Mouse (Mus musculus): Measurements from ENCODE around the gene Stoml3. TPM values are rescaled to one million over a fixed set of nuclear protein-coding genes. Genes with fewer than 3 reads are reported as not detected.
A peak's percentile ranks its signal among the peaks of the same experiment; 100 is the strongest.

Gene Stoml3
- total RNA-seq, 2 experiments from 2014 or later = 0.47 TPM; not detected in 1

- peak in 1 of 2 experiments; percentile 49 for DNase-seq (ENCODE audit: extremely low spot score in 1 of 2, low spot score in 1 of 2)
Observed at GRCm38 (mm10) chr3:53475889-53476288, 12.6 kb upstream of the Stoml3 start.

DNA sequence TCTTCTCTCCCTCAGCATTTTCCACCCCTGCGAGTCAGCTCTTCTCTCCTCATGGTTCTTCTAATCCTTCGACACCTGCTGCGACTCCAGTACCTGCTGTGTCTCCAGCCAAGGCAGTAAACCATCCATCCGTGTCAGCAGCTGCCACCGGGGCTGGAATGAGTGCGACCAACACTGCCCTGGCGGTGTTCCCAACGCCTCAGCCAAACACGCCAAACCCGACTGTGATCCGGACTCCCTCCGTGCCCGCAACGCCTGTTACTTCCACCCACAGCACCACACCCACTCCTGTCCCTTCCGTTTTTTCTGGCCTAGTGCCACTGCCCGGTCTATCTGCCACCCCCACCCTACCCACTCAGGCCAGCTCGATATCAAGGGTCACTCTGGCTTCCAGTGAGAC lies 11.0 kb upstream of the Stoml3 start:
- no peak for DNase-seq (ENCODE audit: extremely low spot score in 1 of 2, low spot score in 1 of 2)

DNA sequence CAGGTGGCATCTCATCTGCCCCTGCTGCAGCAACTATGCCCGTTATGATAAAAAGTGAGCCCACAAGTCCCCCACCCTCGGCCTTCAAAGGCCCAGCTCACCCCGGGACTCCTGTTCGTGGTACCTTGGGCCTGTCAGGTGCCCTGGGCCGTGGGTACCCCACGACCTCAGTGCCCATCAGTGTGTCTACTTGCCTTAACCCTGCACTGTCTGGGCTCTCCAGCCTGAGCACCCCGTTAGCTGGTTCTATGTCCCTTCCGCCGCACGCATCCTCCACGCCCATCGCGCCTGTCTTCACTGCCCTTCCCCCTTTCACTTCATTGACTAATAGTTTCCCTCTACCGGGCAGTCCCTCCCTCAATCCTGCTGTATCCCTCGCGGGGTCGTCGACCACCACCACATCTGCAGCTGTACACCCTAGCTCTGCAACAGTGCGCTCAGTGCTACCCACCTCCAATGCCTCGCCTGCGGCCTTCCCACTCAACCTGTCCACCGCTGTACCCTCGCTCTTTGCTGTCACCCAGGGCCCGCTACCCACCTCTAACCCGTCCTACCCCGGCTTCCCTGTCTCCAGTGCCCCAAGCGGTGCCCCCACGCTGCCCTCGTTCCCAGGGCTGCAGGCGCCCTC lies 9.9 kb upstream of the Stoml3 start:
- no peak for DNase-seq (ENCODE audit: extremely low spot score in 1 of 2, low spot score in 1 of 2)

DNA sequence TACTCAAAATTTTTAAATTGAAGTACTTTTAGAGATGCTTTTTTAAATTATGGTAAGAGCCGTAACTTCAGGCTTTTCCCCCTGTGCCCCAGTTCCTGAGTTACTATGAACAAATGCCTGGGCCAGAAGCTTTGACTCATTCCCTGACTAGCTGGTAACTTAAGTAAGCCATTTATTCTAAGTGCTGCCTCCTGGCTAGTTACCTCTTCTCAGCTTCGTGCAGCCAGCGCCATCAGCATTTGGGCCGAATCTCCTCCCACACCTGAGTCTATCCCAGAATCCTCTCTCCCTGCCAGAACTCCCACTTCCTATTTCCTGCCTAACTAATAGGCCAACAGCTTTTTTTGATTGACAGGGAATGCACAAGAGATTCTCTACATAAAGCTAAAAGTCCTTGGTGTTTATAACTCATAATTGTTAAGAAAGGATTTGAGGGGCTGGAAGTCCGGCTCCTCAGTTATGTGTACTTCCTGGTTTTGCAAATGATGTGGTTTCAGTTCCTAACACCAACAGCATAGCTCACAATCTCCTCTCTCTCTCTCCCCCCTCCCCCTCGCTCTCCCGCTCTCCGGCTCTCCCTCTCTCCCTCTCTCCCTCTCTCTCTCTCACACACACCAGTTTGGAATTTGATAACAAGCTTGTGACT lies 4.9 kb upstream of the Stoml3 start:
- DNase-seq (ENCODE audit: extremely low spot score in 1 of 2, low spot score in 1 of 2) = no peak

- DNase-seq (ENCODE audit: extremely low spot score in 1 of 2, low spot score in 1 of 2) = no peak
Observed at GRCm38 (mm10) chr3:53486561-53486960, 1.9 kb upstream of the Stoml3 start.

- DNase-seq (ENCODE audit: extremely low spot score in 1 of 2, low spot score in 1 of 2) = no peak
Observed at GRCm38 (mm10) chr3:53486996-53487576, 1.4 kb upstream of the Stoml3 start.

GRCm38 (mm10) chr3:53498351-53498905 lies 10.0 kb downstream of the Stoml3 start:
- no peak for DNase-seq (ENCODE audit: extremely low spot score in 1 of 2, low spot score in 1 of 2)

DNA sequence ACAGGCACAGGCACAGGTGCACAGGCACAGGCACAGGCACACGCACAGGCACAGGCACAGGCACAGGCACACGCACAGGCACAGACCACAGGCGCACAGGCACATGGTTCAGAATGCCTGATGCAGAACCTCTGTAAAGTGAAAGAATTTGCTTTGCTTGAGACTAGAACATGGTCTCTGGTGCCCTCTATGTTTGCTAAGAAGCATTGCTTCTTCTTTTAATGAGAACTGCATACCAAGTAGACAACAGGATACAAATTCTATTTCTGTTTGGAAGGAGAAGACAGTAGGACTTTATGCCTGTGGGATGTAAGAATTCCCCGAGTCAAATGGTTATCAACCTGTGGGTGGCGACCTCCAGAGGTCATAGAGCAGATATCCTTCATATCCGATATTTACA lies 14.0 kb downstream of the Stoml3 start:
- DNase-seq (ENCODE audit: extremely low spot score in 1 of 2, low spot score in 1 of 2) = no peak

DNA sequence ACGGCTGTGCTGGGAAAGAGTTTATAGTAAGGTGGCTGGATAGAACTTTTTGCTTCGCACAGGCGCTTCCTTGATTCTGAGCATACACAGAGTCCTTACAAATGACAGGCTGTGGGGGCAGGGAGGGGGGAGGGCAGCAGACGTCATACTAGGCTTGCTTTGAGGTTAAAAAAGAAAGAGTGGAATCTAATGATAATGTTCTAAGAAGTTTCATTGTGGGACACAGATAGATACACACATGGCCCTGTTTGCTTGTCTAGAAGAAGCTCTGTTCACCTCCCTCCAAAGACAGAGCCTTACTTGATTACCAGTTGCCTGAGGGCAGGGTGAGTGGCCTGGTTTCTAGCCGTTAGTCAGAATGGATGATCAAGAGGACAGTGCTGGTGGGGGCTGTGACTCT lies 24.6 kb downstream of the Stoml3 start:
- DNase-seq (ENCODE audit: extremely low spot score in 1 of 2, low spot score in 1 of 2) = no peak

DNA sequence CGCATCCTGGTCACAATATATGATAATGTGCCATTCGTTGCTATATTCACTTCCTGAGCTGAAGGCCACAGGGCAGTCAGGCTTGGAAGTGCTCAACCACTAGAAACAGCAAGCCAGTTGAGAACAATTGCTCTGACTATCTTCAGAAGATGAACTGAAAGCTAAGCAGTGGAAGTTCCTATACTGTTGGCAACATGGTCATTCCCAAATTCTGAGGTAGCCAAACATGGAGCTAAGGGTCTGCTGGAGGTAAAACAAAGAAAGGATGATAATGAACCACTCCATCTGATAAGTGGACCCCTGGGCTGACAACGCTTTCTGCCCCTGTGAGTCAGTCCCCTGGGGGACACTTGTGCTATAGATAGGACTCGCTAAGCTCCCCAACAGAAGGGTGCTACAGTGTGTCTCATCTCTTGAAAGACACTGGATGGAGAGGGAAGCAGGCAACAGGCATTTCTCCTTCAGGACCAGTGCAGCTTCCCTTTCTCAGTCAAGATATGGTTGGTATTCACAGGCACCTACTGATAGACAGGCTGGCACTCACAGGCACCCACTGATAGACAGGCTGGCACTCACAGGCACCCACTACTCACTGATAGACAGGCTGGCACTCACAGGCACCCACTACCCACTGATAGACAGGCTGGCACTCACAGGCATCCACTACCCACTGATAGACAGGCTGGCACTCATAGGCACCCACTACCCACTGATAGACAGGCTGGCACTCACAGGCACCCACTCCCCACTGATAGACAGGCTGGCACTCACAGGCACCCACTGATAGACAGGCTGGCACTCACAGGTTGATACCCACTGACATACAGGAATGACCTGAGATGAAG lies 26.0 kb downstream of the Stoml3 start:
- DNase-seq (ENCODE audit: extremely low spot score in 1 of 2, low spot score in 1 of 2) = no peak

DNA sequence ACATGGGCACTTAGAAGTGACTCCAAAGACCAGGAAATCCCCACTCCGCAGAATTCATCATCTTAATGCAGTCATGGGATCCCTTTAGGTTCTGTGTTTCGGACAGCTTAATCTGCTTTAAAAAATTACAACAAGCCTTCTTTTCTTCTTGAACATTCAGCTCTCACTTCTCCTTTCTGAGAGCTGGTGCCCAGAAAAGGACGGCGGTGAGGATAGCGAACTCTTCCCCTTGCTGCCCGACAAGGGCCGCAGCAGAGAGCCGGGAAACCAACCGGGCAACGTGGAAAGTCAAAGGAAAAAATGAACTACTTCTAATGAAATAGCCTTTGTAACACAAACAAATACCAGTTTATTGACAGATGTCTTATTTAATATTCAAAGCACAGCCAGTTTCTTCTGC lies 34.3 kb downstream of the Stoml3 start:
- DNase-seq (ENCODE audit: extremely low spot score in 1 of 2, low spot score in 1 of 2) = no peak

DNA sequence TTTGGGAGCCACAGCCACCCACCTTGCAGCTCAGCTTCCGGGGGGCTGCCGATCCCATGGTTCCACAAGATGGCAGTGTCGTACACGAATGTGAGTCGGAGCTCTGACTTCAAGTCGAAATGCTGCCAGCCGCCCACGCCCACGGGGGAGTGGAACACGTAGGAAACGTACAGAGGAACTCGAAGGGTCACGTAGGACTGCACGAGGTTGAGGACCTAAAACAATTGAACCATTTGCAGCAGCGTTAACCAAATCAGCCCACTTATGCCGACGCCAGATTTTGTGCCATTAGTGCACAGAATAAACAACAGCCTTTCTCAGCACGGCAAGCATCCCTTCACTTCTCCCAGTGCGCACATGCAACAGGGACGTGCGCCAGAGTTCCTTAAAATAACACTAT lies 37.3 kb downstream of the Stoml3 start:
- peak; percentile 82 to 90 for DNase-seq (ENCODE audit: extremely low spot score in 1 of 2, low spot score in 1 of 2)

- no peak for DNase-seq (ENCODE audit: extremely low spot score in 1 of 2, low spot score in 1 of 2)
Observed at GRCm38 (mm10) chr3:53530305-53530704, 41.9 kb downstream of the Stoml3 start.

GRCm38 (mm10) chr3:53532091-53532490 lies 43.6 kb downstream of the Stoml3 start:
- DNase-seq (ENCODE audit: extremely low spot score in 1 of 2, low spot score in 1 of 2) = no peak

GRCm38 (mm10) chr3:53552691-53553090 lies 64.2 kb downstream of the Stoml3 start:
- no peak for DNase-seq (ENCODE audit: extremely low spot score in 1 of 2, low spot score in 1 of 2)

GRCm38 (mm10) chr3:53555031-53555952 lies 66.8 kb downstream of the Stoml3 start:
- no peak for DNase-seq (ENCODE audit: extremely low spot score in 1 of 2, low spot score in 1 of 2)

DNA sequence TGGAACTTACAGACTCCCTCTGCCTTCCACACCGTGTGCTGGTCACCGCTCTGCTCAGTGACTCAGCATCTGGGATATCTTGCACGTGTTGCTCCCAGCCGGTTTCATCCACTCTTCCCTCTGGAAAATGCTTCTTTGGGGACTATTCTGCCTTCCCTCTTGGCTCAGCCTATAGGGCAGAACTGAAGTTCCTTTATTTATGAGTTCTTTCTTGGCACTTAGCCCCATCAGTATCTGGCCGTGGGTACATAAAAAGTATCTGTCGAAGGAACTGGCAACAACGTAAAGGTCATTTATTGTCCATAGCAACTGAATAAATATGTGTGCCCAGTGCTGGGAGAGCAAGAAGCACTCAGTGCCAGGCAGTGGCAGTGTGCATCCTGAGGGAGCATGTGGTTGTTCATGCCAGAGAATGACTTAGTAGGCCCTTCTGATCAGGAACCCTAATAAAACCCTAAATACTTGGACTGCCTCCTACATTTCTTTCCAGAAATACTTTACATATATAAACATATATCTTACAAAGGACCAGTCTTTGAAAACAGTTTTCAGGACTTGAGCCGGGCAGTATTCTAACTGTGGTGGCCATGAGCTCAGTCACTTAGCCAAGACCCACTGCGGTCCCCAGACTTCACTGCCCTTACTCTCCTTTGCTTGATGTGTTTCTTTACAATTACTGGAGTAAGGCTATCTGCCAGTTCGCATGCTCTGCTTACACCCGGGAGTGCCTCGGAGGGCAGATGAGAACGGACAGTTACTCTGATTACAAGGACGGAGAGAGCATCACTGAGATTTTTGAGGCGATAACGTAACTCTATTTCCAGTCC lies 69.1 kb downstream of the Stoml3 start:
- no peak for DNase-seq (ENCODE audit: extremely low spot score in 1 of 2, low spot score in 1 of 2)

All from layer of hippocampus, postnatal 25 days (tissue).